Mouse (Mus musculus) cortical plate, adult 2 months (tissue): ENCODE data around the gene Nrip2.

Source experiments
- CTCF ChIP-seq: fragments of 200-500 bp; IDR thresholded peaks from 2 replicates; pipeline ENCODE4 v1.5.1; 2011; ENCODE audit warnings: mild to moderate bottlenecking, control low read depth, low read length; ENCODE audit not compliant: insufficient read depth; ENCODE audit errors: extremely low read depth
- POLR2A ChIP-seq: fragments of 200-500 bp; IDR thresholded peaks from 2 replicates; pipeline ENCODE4 v1.6.1; 2011; ENCODE audit warnings: mild to moderate bottlenecking, low read length, control low read depth; ENCODE audit not compliant: insufficient read depth; ENCODE audit errors: extremely low read depth

DNA sequence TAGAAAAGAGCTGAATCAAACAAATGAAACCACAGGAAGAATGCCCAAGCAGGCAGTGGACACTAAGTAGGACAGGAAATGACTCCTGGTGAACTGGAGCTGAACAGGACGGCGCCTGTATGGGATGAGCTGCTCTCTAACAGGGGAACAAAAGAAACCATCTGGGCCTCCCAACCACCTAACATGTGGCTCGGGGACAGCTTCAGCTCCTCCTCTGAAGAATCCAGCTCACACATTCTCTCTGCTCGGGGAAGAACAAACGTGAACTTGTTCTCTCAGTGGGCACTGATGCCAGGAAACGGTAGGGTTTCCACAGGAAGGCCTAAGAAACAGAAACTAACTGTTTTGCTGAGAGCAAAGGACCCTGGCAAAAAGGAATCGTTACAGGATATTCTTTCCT lies 49.4 kb upstream of the Nrip2 start:
- TF ChIP-seq CTCF (no peak), POLR2A (no peak)
